Mouse (Mus musculus) T-helper 17 cell (primary cell): ENCODE data around the gene Olfr1286.

Experiments
- in situ Hi-C, 2 experiments: fragments of 300-600 bp; cut with MboI, MseI; formaldehyde crosslinking; loops; 1 replicate in 1 of 2; 2 replicates in 1 of 2; pipeline ENCODE4 v1.15.1; 2025; ENCODE audit warnings: high pct_unique_total_duplicates in 2 of 2

Olfr1286 gene

DNA sequence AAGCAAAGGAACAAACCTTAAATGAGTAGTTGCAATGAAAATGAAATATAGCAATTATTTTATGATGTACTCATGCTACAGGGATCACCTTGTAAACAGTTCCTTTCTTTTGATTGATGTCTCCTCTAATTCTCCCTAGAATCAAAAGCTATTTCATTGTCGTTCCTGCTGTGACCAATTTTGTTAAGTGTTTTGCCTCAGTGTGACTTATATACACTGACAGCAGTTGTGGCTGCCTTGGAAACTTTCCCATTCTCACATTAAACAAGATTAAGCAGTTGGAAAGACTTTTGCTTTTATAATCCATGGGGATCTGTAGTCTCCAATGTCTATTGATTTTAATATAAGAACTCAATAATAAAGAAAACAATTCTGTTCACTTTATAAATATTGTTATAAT, at the start of gene Olfr1286:
Gene Olfr1286 (minus strand): TSS at position 185 of the 400 bp plus-strand sequence.
- in situ Hi-C loops = no loop called here

DNA sequence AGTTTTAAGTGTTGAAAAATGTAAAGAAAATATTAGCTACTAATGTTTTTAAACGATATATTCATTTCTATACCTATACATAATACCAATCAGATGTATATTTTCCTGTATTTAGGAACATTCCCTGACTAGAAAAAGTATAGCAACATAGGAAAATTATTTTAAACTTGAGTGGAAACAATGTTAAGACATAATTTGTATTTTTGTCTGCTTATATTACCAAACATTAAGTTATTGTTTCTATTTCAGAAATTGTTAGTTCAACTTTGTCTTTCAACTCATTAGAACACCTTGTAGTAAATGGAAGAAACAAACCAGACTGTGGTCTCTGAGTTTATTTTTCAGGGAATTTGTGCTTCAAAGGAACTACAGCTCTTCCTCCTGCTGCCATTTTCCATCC, 25.9 kb upstream of the Olfr1286 start, which contains the start of gene Olfr1287:
Gene Olfr1287 (plus strand): TSS at position 301 of the 400 bp plus-strand sequence.
- in situ Hi-C loops = no loop called here

GRCm38 (mm10) chr2:111375222-111375621, 47.7 kb downstream of the Olfr1286 start, which contains the start of gene Olfr1284:
Olfr1284 (plus strand) TSS chr2:111375522.
- in situ Hi-C loops = loop anchor here in 1 of 2 experiments (10.0 kb wide), 1 partner anchor 80 kb away; no protein-coding TSS in a partner anchor
